Mouse (Mus musculus) urinary bladder, adult 18-20 months (tissue): ENCODE data around the gene Rhbdl1.

Experiments
- DNase-seq, 2 experiments: peaks; one replicate each; pipeline ENCODE4 v3.0.0; 2022; ENCODE audit warnings: low spot score in 2 of 2, mixed read lengths in 2 of 2

Rhbdl1 gene

GRCm38 (mm10) chr17:25837076-25837410 lies at the start of gene Rhbdl1:
Gene Rhbdl1, minus strand, starts transcription at chr17:25837295.
- DNase-seq = peak in 1 of 2 experiments; percentile 46

- DNase-seq = no peak
Observed at GRCm38 (mm10) chr17:25886806-25887205, 49.7 kb upstream of the Rhbdl1 start.

GRCm38 (mm10) chr17:25885636-25886035 lies 48.5 kb upstream of the Rhbdl1 start:
- DNase-seq = no peak

- DNase-seq = no peak
Observed at GRCm38 (mm10) chr17:25883824-25884223, 46.7 kb upstream of the Rhbdl1 start.

GRCm38 (mm10) chr17:25883268-25883667 lies 46.2 kb upstream of the Rhbdl1 start:
- DNase-seq = no peak

GRCm38 (mm10) chr17:25882306-25882705 lies 45.2 kb upstream of the Rhbdl1 start:
- no peak for DNase-seq

GRCm38 (mm10) chr17:25881691-25882090 lies 44.6 kb upstream of the Rhbdl1 start:
- DNase-seq = no peak

GRCm38 (mm10) chr17:25880913-25881641 lies 44.0 kb upstream of the Rhbdl1 start:
- no peak for DNase-seq

- no peak for DNase-seq
Observed at GRCm38 (mm10) chr17:25880196-25880910, 43.3 kb upstream of the Rhbdl1 start, which contains the start of gene Wfikkn1. Gene Wfikkn1, minus strand, starts transcription at chr17:25880858.

GRCm38 (mm10) chr17:25879750-25880149 lies 42.7 kb upstream of the Rhbdl1 start:
- no peak for DNase-seq

GRCm38 (mm10) chr17:25879261-25879660 lies 42.2 kb upstream of the Rhbdl1 start:
- no peak for DNase-seq

- no peak for DNase-seq
Observed at GRCm38 (mm10) chr17:25878611-25879180, 41.6 kb upstream of the Rhbdl1 start.

GRCm38 (mm10) chr17:25877741-25878610 lies 40.9 kb upstream of the Rhbdl1 start:
- DNase-seq = no peak

GRCm38 (mm10) chr17:25877025-25877424 lies 39.9 kb upstream of the Rhbdl1 start:
- DNase-seq = no peak

GRCm38 (mm10) chr17:25876347-25876915 lies 39.3 kb upstream of the Rhbdl1 start:
- no peak for DNase-seq

GRCm38 (mm10) chr17:25875171-25876136 lies 38.4 kb upstream of the Rhbdl1 start:
- peak; percentile 84 for DNase-seq

- peak; percentile 91 to 95 for DNase-seq
Observed at GRCm38 (mm10) chr17:25874721-25875170, 37.7 kb upstream of the Rhbdl1 start, which contains the start of gene Mettl26. Gene Mettl26, plus strand, starts transcription at chr17:25875074.

GRCm38 (mm10) chr17:25874148-25874720 lies 37.1 kb upstream of the Rhbdl1 start:
- DNase-seq = no peak

GRCm38 (mm10) chr17:25873405-25874147 lies 36.5 kb upstream of the Rhbdl1 start:
- no peak for DNase-seq
